Mouse (Mus musculus): ENCODE results near the gene Ccdc173.

DNA sequence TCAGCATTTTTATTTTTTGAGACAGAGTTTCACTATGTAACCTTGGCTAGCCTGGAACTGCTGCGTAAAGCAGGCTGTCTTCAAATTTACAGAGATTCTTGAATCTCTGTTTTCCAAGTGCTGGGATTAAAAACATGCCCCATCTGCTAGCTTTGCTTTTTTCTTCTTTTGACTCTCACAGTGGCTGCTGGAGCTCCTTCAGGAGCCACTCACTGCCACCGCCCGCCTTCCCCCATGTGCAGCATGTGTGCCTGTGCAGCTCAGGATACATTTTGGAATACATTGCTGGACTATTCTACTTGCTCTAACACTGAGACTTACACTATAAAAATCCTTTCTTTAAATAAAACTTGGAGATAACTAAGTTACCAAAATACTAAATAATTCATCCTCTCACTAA, 16.0 kb downstream of the Ccdc173 start:
- TF ChIP-seq GATA1 (IDR thresholded peaks at IDR 0.05; ENCODE audit: borderline replicate concordance, low read length), result no peak
- TF ChIP-seq FLI1 (IDR thresholded peaks at IDR 0.05; ENCODE audit: low read length), result no peak
